Mouse (Mus musculus) olfactory bulb, adult 2 months (tissue): ENCODE results near the gene Armcx5.

Source experiments
- CTCF ChIP-seq: fragments of 200-500 bp; IDR thresholded peaks from 2 replicates; pipeline ENCODE4 v1.5.1; 2012; ENCODE audit warnings: low read depth, mild to moderate bottlenecking, low read length, moderate library complexity; ENCODE audit not compliant: insufficient read depth
- POLR2A ChIP-seq: fragments of 200-500 bp; IDR thresholded peaks from 2 replicates; pipeline ENCODE4 v1.6.1; 2012; ENCODE audit warnings: mild to moderate bottlenecking, low read depth, low read length, moderate library complexity; ENCODE audit not compliant: insufficient read depth

DNA sequence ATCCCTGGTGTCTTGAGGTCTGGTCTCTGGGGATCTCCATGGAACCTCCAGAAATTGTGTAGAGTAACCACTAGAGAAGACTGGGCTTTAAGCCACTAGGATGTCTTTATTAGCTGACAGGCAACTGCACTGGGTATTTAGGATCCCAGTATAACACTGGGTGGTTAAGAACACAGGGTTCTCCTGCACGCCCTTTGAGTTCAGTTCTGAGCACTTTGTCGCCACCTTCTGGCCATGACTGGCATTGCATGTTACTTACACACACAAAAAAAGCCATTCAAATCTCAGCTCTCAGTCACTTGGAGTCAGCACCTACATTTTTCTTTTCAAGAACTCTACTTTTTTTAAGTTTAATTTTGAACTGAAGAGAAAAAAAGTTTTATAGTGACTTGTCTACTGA lies 10.3 kb downstream of the Armcx5 start:
- TF ChIP-seq CTCF (no peak), POLR2A (no peak)
